Mouse (Mus musculus) left cerebral cortex, adult 11 months (tissue): ENCODE measurements around the gene Pus10.

ENCODE experiments used
- DNase-seq: peaks from one replicate; pipeline ENCODE4 v3.0.0; 2022; ENCODE audit warnings: low spot score

Pus10 gene

GRCm38 (mm10) chr11:23695847-23696246 is 30.4 kb downstream of the Pus10 start:
- DNase-seq = no peak

GRCm38 (mm10) chr11:23698526-23698925 is 33.1 kb downstream of the Pus10 start:
- DNase-seq = no peak

- DNase-seq = no peak
These were observed 34.1 kb downstream of the Pus10 start for GRCm38 (mm10) chr11:23699414-23700095.

- DNase-seq = no peak
These were observed 36.4 kb downstream of the Pus10 start for GRCm38 (mm10) chr11:23701831-23702230.

GRCm38 (mm10) chr11:23704604-23705294 is 39.3 kb downstream of the Pus10 start:
- DNase-seq = no peak

- DNase-seq = no peak
These were observed 46.8 kb downstream of the Pus10 start for GRCm38 (mm10) chr11:23712299-23712698.

- DNase-seq = no peak
These were observed 53.4 kb downstream of the Pus10 start for GRCm38 (mm10) chr11:23718856-23719255.

- no peak for DNase-seq
These were observed 54.4 kb downstream of the Pus10 start for GRCm38 (mm10) chr11:23719825-23720224.

GRCm38 (mm10) chr11:23722326-23722725 is 56.9 kb downstream of the Pus10 start:
- DNase-seq = no peak

- no peak for DNase-seq
These were observed 60.4 kb downstream of the Pus10 start for GRCm38 (mm10) chr11:23725850-23726249.

- no peak for DNase-seq
These were observed 61.0 kb downstream of the Pus10 start for GRCm38 (mm10) chr11:23726441-23726840.

- DNase-seq = no peak
These were observed 62.7 kb downstream of the Pus10 start for GRCm38 (mm10) chr11:23728186-23728585.

GRCm38 (mm10) chr11:23730120-23730519 is 64.6 kb downstream of the Pus10 start:
- no peak for DNase-seq

GRCm38 (mm10) chr11:23732840-23733239 is 67.4 kb downstream of the Pus10 start:
- DNase-seq = no peak

GRCm38 (mm10) chr11:23734749-23735286 is 69.3 kb downstream of the Pus10 start:
- DNase-seq = no peak

GRCm38 (mm10) chr11:23735820-23736470 is 70.5 kb downstream of the Pus10 start:
- no peak for DNase-seq

GRCm38 (mm10) chr11:23740895-23741294 is 75.4 kb downstream of the Pus10 start:
- no peak for DNase-seq

- no peak for DNase-seq
These were observed 75.9 kb downstream of the Pus10 start for GRCm38 (mm10) chr11:23741386-23741785.

GRCm38 (mm10) chr11:23744352-23744751 is 78.9 kb downstream of the Pus10 start:
- no peak for DNase-seq

- no peak for DNase-seq
These were observed 80.6 kb downstream of the Pus10 start for GRCm38 (mm10) chr11:23746102-23746501.

- DNase-seq = no peak
These were observed 87.7 kb downstream of the Pus10 start for GRCm38 (mm10) chr11:23753136-23753710.

- no peak for DNase-seq
These were observed 88.9 kb downstream of the Pus10 start for GRCm38 (mm10) chr11:23754329-23754728.

- no peak for DNase-seq
These were observed 92.7 kb downstream of the Pus10 start for GRCm38 (mm10) chr11:23758218-23758617.
